ENCODE assay signal across 32 mouse cellular contexts in the genomic region with DNA sequence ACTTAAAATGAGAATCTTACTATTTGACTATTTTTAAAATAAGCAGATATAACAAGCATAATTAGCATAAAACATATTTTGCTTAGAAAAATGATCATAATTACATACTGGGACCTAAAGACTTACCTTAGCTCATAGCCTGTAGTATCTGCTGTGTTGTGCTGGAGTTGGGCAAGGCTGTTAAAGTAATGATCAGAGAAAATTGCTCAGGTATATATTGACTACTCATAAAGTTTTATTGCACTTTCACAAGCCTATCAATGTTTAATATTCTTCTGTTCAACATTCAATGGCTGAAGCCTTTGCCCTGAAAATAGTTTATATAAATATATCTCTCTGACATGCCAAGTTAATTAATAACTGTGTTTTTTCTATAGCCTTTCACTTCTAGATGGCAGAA. TPM values are rescaled to one million over a fixed set of nuclear protein-coding genes. Genes with fewer than 3 reads are reported as not detected.
"Had no signal": no experiment of that assay in that cellular context is flagged by ENCODE, and none has a peak within 500 bp of the region (broad histone marks: within the 10 kb centered on the region; RNA-seq: fewer than 3 reads in every experiment).

A gene (minus strand): TSS at position 189 of the 400 bp plus-strand sequence.

- H3K36me3 ChIP-seq: heart, embryonic 13.5 days; heart, embryonic 15.5 days; hindbrain, embryonic 13.5 days; hindbrain, embryonic 15.5 days; limb, embryonic 13.5 days; limb, embryonic 15.5 days; liver, embryonic 12.5 days had no signal

- H3K9ac ChIP-seq: heart, embryonic 13.5 days; heart, embryonic 15.5 days; hindbrain, embryonic 13.5 days; hindbrain, embryonic 15.5 days; limb, embryonic 13.5 days; limb, embryonic 15.5 days; liver, embryonic 12.5 days; liver, embryonic 14.5 days had no signal

- ATAC-seq: hindbrain, postnatal 0 days; liver, embryonic 12.5 days had no signal

- H3K9me3 ChIP-seq: heart, embryonic 13.5 days; heart, embryonic 15.5 days; hindbrain, embryonic 13.5 days; hindbrain, embryonic 15.5 days; limb, embryonic 13.5 days; limb, embryonic 15.5 days; liver, embryonic 12.5 days had no signal

- H3K27me3 ChIP-seq: heart, embryonic 13.5 days; heart, embryonic 15.5 days; hindbrain, embryonic 13.5 days; hindbrain, embryonic 15.5 days; limb, embryonic 13.5 days; limb, embryonic 15.5 days; liver, embryonic 12.5 days had no signal

- H3K4me1 ChIP-seq: heart, embryonic 13.5 days; heart, embryonic 15.5 days; hindbrain, embryonic 13.5 days; hindbrain, embryonic 15.5 days; limb, embryonic 13.5 days; limb, embryonic 15.5 days; liver, embryonic 12.5 days had no signal

- H3K27ac ChIP-seq: heart, adult 2 months; heart, embryonic 13.5 days; heart, embryonic 15.5 days; hindbrain, embryonic 13.5 days; hindbrain, embryonic 15.5 days; hindbrain, postnatal 0 days; limb, embryonic 13.5 days; limb, embryonic 15.5 days; liver, embryonic 12.5 days; liver, embryonic 14.5 days had no signal

- DNase-seq: gastrocnemius, postnatal 14 days; gastrocnemius, postnatal 36 days; heart, adult 11 months; heart, adult 2 months; heart, postnatal 14 days; heart, postnatal 36 days; kidney, adult 18-20 months; kidney, adult 8-10 months; kidney, postnatal 10 days; kidney, postnatal 25 days; kidney, postnatal 4 days; layer of hippocampus, adult 9-11 months; layer of hippocampus, postnatal 36 days; left cerebral cortex, postnatal 4 days had no signal

- H3K4me2 ChIP-seq: heart, embryonic 11.5 days; heart, embryonic 13.5 days; heart, embryonic 15.5 days; hindbrain, embryonic 13.5 days; hindbrain, embryonic 15.5 days; limb, embryonic 13.5 days; limb, embryonic 15.5 days; liver, embryonic 12.5 days had no signal

- H3K4me3 ChIP-seq: heart, adult 2 months; heart, embryonic 13.5 days; heart, embryonic 15.5 days; hindbrain, embryonic 13.5 days; hindbrain, embryonic 15.5 days; limb, embryonic 13.5 days; limb, embryonic 15.5 days; liver, embryonic 12.5 days had no signal

RNA-seq across cellular contexts. Expression of the gene that starts here (rescaled TPM):
- polyA plus RNA-seq: gonadal fat pad, adult 2 months; heart, adult 2 months; heart, embryonic 11.5 days; heart, embryonic 13.5 days; heart, embryonic 15.5 days; heart, postnatal 0 days; hindbrain, embryonic 11.5 days; hindbrain, embryonic 13.5 days; hindbrain, embryonic 15.5 days; intestine, embryonic 14.5 days; kidney, embryonic 14.5 days; kidney, embryonic 16.5 days; limb, embryonic 11.5 days; limb, embryonic 15.5 days; liver, adult 2 months; liver, embryonic 12.5 days; liver, embryonic 14.5 days had no signal
